Mouse (Mus musculus) limb, embryonic 10.5 days (tissue): ENCODE data around the gene Sec24a. TPM values are rescaled to one million over a fixed set of nuclear protein-coding genes. Genes with fewer than 3 reads are reported as not detected.
A peak's percentile ranks its signal among the peaks of the same experiment; 100 is the strongest.

Source experiments
- DNase-seq: peaks from one replicate; pipeline ENCODE4 v3.0.0-alpha.2; 2017; ENCODE audit warnings: low spot score
- H3K27ac ChIP-seq: fragments of 300-500 bp; sonication (generic); 2 replicates; pipeline ENCODE4 v1.5.1; 2016; ENCODE audit warnings: mild to moderate bottlenecking
- H3K27me3 ChIP-seq: fragments of 300-500 bp; sonication (generic); 2 replicates; pipeline ENCODE4 v1.6.1; 2016; ENCODE audit warnings: low read depth, mild to moderate bottlenecking; ENCODE audit not compliant: poor library complexity, severe bottlenecking
- H3K36me3 ChIP-seq: fragments of 300-500 bp; sonication (generic); 2 replicates; pipeline ENCODE4 v1.6.1; 2016; ENCODE audit warnings: mild to moderate bottlenecking, moderate library complexity
- H3K4me1 ChIP-seq: fragments of 300-500 bp; sonication (generic); 2 replicates; pipeline ENCODE4 v1.6.1; 2016
- H3K4me3 ChIP-seq: fragments of 300-500 bp; sonication (generic); 2 replicates; pipeline ENCODE4 v1.5.1; 2016; ENCODE audit warnings: mild to moderate bottlenecking, moderate library complexity
- H3K9me3 ChIP-seq: fragments of 300-500 bp; sonication (generic); replicated peaks from 2 replicates; pipeline ENCODE4 v1.6.1; 2016; ENCODE audit warnings: mild to moderate bottlenecking
- WGBS: fragments of 180-500 bp; shearing (Covaris S2); methylation state at CpG from one replicate; pipeline ENCODE4 v1.1.7; 2016; 5-methylcytosine and 5-hydroxymethylcytosine counted together
- polyA plus RNA-seq: library from polyadenylated mRNA; unstranded; fragments of >200 nt; fragmentation: Nextera tagmentation; extraction: Ambion mirVana; gene quantifications from 2 replicates; pipeline ENCODE4 v1.2.1, GENCODE M21; 2016

Sec24a gene
- polyA plus RNA-seq, 1 experiment from 2014 or later: 13.4 TPM

GRCm38 (mm10) chr11:51649111-51649888, 114.1 kb downstream of the Sec24a start:
- H3K4me1 ChIP-seq: peaks cover 68% of the 10 kb centered on the region
- peak; percentile 47 for DNase-seq
- WGBS: 32% methylated on average over 11 of the region's 11 CpGs

GRCm38 (mm10) chr11:51648566-51648965, 114.9 kb downstream of the Sec24a start:
- H3K4me3 ChIP-seq: peak overlapping the region; percentile 73
- DNase-seq: peak; percentile 70
- peaks cover 75% of the 10 kb centered on the region for H3K4me1 ChIP-seq
- WGBS: 24% methylated on average over 3 of the region's 3 CpGs
- no peaks in the 10 kb centered on the region for H3K9me3 ChIP-seq
- no peaks in the 10 kb centered on the region for H3K27me3 ChIP-seq
- peak overlapping the region; percentile 87 for H3K27ac ChIP-seq
- peaks cover 27% of the 10 kb centered on the region for H3K36me3 ChIP-seq

More at GRCm38 (mm10) chr11:51649111-51649888, 114.1 kb downstream of the Sec24a start:
- peak overlapping the region; percentile 73 for H3K4me3 ChIP-seq
- peaks cover 19% of the 10 kb centered on the region for H3K36me3 ChIP-seq
- H3K9me3 ChIP-seq: no peaks in the 10 kb centered on the region
- no peaks in the 10 kb centered on the region for H3K27me3 ChIP-seq
- H3K27ac ChIP-seq: peak overlapping the region; percentile 87

- Histone ChIP-seq H3K4me3 (peak overlapping the region; percentile 9; the same call in 1 of the 2 replicates), H3K36me3 (peaks cover 42% of the 10 kb centered on the region), H3K9me3 (no peaks in the 10 kb centered on the region), H3K27me3 (no peaks in the 10 kb centered on the region), H3K27ac (peak overlapping the region; percentile 87), H3K4me1 (peaks cover 82% of the 10 kb centered on the region)
- WGBS: 73% methylated on average over 15 of the region's 15 CpGs
- DNase-seq: no peak
These were observed 116.4 kb downstream of the Sec24a start for GRCm38 (mm10) chr11:51646751-51647667.

- H3K4me3 ChIP-seq: 0 out of 2 replicates have a peak overlapping the region, but pooled peaks have one; percentile 2
- H3K36me3 ChIP-seq: peaks cover 50% of the 10 kb centered on the region
- H3K27me3 ChIP-seq: no peaks in the 10 kb centered on the region
- H3K9me3 ChIP-seq: no peaks in the 10 kb centered on the region
- no peak for DNase-seq
- peak overlapping the region; percentile 87 for H3K27ac ChIP-seq
- peaks cover 81% of the 10 kb centered on the region for H3K4me1 ChIP-seq
- WGBS: 68% methylated on average over 7 of the region's 7 CpGs
These were observed 117.2 kb downstream of the Sec24a start for GRCm38 (mm10) chr11:51646245-51646644.

GRCm38 (mm10) chr11:51645293-51645692, 118.1 kb downstream of the Sec24a start:
- no peak overlapping the region for H3K4me3 ChIP-seq
- H3K27ac ChIP-seq: peak overlapping the region; percentile 31
- H3K36me3 ChIP-seq: peaks cover 50% of the 10 kb centered on the region
- no peak for DNase-seq
- H3K9me3 ChIP-seq: no peaks in the 10 kb centered on the region
- H3K4me1 ChIP-seq: peaks cover 71% of the 10 kb centered on the region
- WGBS: 93% methylated on average over 13 of the region's 13 CpGs
- no peaks in the 10 kb centered on the region for H3K27me3 ChIP-seq

GRCm38 (mm10) chr11:51644217-51644616, 119.2 kb downstream of the Sec24a start:
- peak overlapping the region; percentile 54 for H3K27ac ChIP-seq

GRCm38 (mm10) chr11:51643761-51644160, 119.7 kb downstream of the Sec24a start:
- Histone ChIP-seq H3K4me1 (peaks cover 56% of the 10 kb centered on the region), H3K27ac (peak overlapping the region; percentile 54), H3K36me3 (peaks cover 50% of the 10 kb centered on the region), H3K27me3 (no peaks in the 10 kb centered on the region), H3K4me3 (no peak overlapping the region), H3K9me3 (no peaks in the 10 kb centered on the region)
- 54% methylated on average over 15 of the region's 15 CpGs for WGBS
- DNase-seq: no peak

More at GRCm38 (mm10) chr11:51644217-51644616, 119.2 kb downstream of the Sec24a start:
- Histone ChIP-seq H3K4me1 (peaks cover 61% of the 10 kb centered on the region), H3K27me3 (no peaks in the 10 kb centered on the region), H3K36me3 (peaks cover 50% of the 10 kb centered on the region), H3K9me3 (no peaks in the 10 kb centered on the region), H3K4me3 (no peak overlapping the region)
- 67% methylated on average over 16 of the region's 16 CpGs for WGBS
- DNase-seq: no peak

GRCm38 (mm10) chr11:51643202-51643601, 120.2 kb downstream of the Sec24a start:
- Histone ChIP-seq H3K4me1 (peaks cover 55% of the 10 kb centered on the region), H3K9me3 (no peaks in the 10 kb centered on the region), H3K27ac (peak overlapping the region; percentile 54; the same call in 1 of the 2 replicates), H3K36me3 (peaks cover 50% of the 10 kb centered on the region), H3K27me3 (no peaks in the 10 kb centered on the region), H3K4me3 (no peak overlapping the region)
- WGBS: 76% methylated on average over 9 of the region's 9 CpGs
- DNase-seq: no peak

Other genes with a start within 250 kb of the Sec24a start
- 15.6 and 16.1 TPM in 2 replicates for gene Phykpl, start 178.9 kb downstream of the Sec24a start, polyA plus RNA-seq
- gene Hnrnpab, start 156.8 kb downstream of the Sec24a start, polyA plus RNA-seq: 723 and 764 TPM in 2 replicates
- gene Nhp2, start 143.9 kb downstream of the Sec24a start, polyA plus RNA-seq: 230 and 312 TPM in 2 replicates
- 37.1 and 42.1 TPM in 2 replicates for gene Rmnd5b, start 127.7 kb downstream of the Sec24a start, polyA plus RNA-seq
- gene N4bp3, start 112.8 kb downstream of the Sec24a start, polyA plus RNA-seq: 27.9 and 34.3 TPM in 2 replicates
- gene D930048N14Rik, start 112.7 kb downstream of the Sec24a start, polyA plus RNA-seq: 3.2 and 4.1 TPM in 2 replicates
- gene 0610009B22Rik, start 74.8 kb downstream of the Sec24a start, polyA plus RNA-seq: 73.4 and 80.2 TPM in 2 replicates
- gene Sar1b, start 53 bp upstream of the Sec24a start, polyA plus RNA-seq: 96.8 and 106 TPM in 2 replicates
- 0.69 and 0.78 TPM in 2 replicates for gene Jade2, start 94.0 kb upstream of the Sec24a start, polyA plus RNA-seq
- 132 and 141 TPM in 2 replicates for gene Cdkn2aipnl, start 204.0 kb upstream of the Sec24a start, polyA plus RNA-seq
- gene Ube2b, start 237.1 kb upstream of the Sec24a start, polyA plus RNA-seq: 213 and 227 TPM in 2 replicates
- gene Cdkl3, start 240.6 kb upstream of the Sec24a start, polyA plus RNA-seq: 11.7 and 11.8 TPM in 2 replicates